Mouse (Mus musculus): ENCODE results near the gene Gpr183. TPM values are rescaled to one million over a fixed set of nuclear protein-coding genes. Genes with fewer than 3 reads are reported as not detected.

Gene Gpr183
- 1.1 and 1.3 TPM in 2 replicates for polyA plus RNA-seq (2015; fragmentation: Nextera tagmentation; extraction: Ambion mirVana)

GRCm38 (mm10) chr14:121964990-121965389, at the start of gene Gpr183:
Gene Gpr183, minus strand, starts transcription at chr14:121965195.
- Histone ChIP-seq H3K27ac (ENCODE audit: low read length) (no peak within 1 kb of the TSS), H3K4me3 (replicated peaks; ENCODE audit: low read length) (no peak within 1 kb of the TSS), H3K36me3 (ENCODE audit: control insufficient read depth, insufficient read depth) (no peaks in the 10 kb centered on the region), H3K4me2 (ENCODE audit: low read length) (no peak within 1 kb of the TSS), H3K9me3 (ENCODE audit: control insufficient read depth, low read length) (no peaks in the 10 kb centered on the region), H3K9ac (replicated peaks; ENCODE audit: low read depth, low read length) (no peak within 1 kb of the TSS), H3K4me1 (replicated peaks; ENCODE audit: control insufficient read depth, insufficient read depth, low read length) (peaks cover 6% of the 10 kb centered on the region), H3K27me3 (replicated peaks; ENCODE audit: control insufficient read depth, insufficient read depth, low read length) (no peaks in the 10 kb centered on the region)
- 62% methylated on average over 6 of the region's 6 CpGs for WGBS
- ATAC-seq = no peak

GRCm38 (mm10) chr14:122013417-122013951, 48.5 kb upstream of the Gpr183 start:
- Histone ChIP-seq H3K9ac (replicated peaks; ENCODE audit: low read depth, low read length) (no peak overlapping the region), H3K36me3 (ENCODE audit: control insufficient read depth, insufficient read depth) (peaks cover 2% of the 10 kb centered on the region; the same call in 1 of the 2 replicates), H3K9me3 (ENCODE audit: control insufficient read depth, low read length) (no peaks in the 10 kb centered on the region), H3K4me2 (ENCODE audit: low read length) (no peak overlapping the region), H3K27me3 (replicated peaks; ENCODE audit: control insufficient read depth, insufficient read depth, low read length) (no peaks in the 10 kb centered on the region), H3K27ac (ENCODE audit: low read length) (no peak overlapping the region), H3K4me1 (replicated peaks; ENCODE audit: control insufficient read depth, insufficient read depth, low read length) (no peaks in the 10 kb centered on the region), H3K4me3 (replicated peaks; ENCODE audit: low read length) (no peak overlapping the region)
- no peak for ATAC-seq
- 87% methylated on average over 14 of the region's 14 CpGs for WGBS

- H3K36me3 ChIP-seq (ENCODE audit: control insufficient read depth, insufficient read depth) = peaks cover 2% of the 10 kb centered on the region; the same call in 1 of the 2 replicates
- no peaks in the 10 kb centered on the region for H3K4me1 ChIP-seq (replicated peaks; ENCODE audit: control insufficient read depth, insufficient read depth, low read length)
- no peak overlapping the region for H3K27ac ChIP-seq (ENCODE audit: low read length)
- no peak overlapping the region for H3K4me2 ChIP-seq (ENCODE audit: low read length)
- no peaks in the 10 kb centered on the region for H3K9me3 ChIP-seq (ENCODE audit: control insufficient read depth, low read length)
- no peaks in the 10 kb centered on the region for H3K27me3 ChIP-seq (replicated peaks; ENCODE audit: control insufficient read depth, insufficient read depth, low read length)
- ATAC-seq = no peak
- H3K4me3 ChIP-seq (replicated peaks; ENCODE audit: low read length) = no peak overlapping the region
- 86% methylated on average over 13 of the region's 13 CpGs for WGBS
- no peak overlapping the region for H3K9ac ChIP-seq (replicated peaks; ENCODE audit: low read depth, low read length)
These were observed 47.8 kb upstream of the Gpr183 start for GRCm38 (mm10) chr14:122012814-122013213.

DNA sequence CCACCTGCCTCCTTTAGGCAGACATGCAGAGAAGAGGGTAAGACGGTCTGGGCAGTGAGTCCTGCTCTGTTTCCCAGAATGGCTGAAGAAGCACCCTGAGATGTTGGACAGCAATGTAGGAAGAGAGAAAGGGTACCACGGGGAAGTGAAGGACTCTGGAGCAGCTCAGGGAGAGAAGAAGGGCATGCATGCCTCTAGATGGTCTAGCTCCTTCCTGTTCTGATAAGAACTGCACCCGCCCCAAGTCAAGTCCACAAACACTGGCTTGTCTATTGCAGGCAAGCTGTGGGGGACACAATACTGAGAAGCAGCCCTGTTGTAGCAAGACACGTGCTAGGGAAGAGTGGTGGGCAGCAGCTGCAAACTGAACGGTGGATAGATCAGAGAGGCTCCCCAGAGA, 47.2 kb upstream of the Gpr183 start:
- Histone ChIP-seq H3K4me2 (ENCODE audit: low read length) (no peak overlapping the region), H3K9ac (replicated peaks; ENCODE audit: low read depth, low read length) (no peak overlapping the region), H3K4me3 (replicated peaks; ENCODE audit: low read length) (no peak overlapping the region), H3K27ac (ENCODE audit: low read length) (no peak overlapping the region), H3K4me1 (replicated peaks; ENCODE audit: control insufficient read depth, insufficient read depth, low read length) (no peaks in the 10 kb centered on the region), H3K27me3 (replicated peaks; ENCODE audit: control insufficient read depth, insufficient read depth, low read length) (no peaks in the 10 kb centered on the region), H3K36me3 (ENCODE audit: control insufficient read depth, insufficient read depth) (peaks cover 2% of the 10 kb centered on the region; the same call in 1 of the 2 replicates), H3K9me3 (ENCODE audit: control insufficient read depth, low read length) (no peaks in the 10 kb centered on the region)
- ATAC-seq = no peak
- 92% methylated on average over 5 of the region's 5 CpGs for WGBS

DNA sequence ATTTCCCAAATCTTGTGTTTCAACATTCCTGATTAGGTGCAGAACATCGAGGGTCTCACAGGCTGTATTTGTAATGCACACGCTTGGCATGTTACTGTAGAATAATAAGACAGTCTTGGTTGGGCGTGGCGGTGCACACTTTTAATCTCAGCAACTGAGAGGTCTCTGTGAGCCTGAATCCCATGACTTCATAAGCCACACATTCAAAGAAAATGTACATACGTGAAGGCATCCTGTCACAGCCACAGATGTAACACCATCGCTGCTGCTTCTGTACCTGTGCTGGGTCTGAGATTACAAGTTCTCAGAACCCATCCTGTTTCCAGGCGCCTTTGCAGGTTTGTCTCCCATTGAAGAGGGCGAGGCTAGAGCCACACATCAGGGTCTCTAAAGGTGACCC, 46.8 kb upstream of the Gpr183 start:
- 95% methylated on average over 8 of the region's 8 CpGs for WGBS
- Histone ChIP-seq H3K27me3 (replicated peaks; ENCODE audit: control insufficient read depth, insufficient read depth, low read length) (no peaks in the 10 kb centered on the region), H3K9ac (replicated peaks; ENCODE audit: low read depth, low read length) (no peak overlapping the region), H3K4me2 (ENCODE audit: low read length) (no peak overlapping the region), H3K4me1 (replicated peaks; ENCODE audit: control insufficient read depth, insufficient read depth, low read length) (no peaks in the 10 kb centered on the region), H3K27ac (ENCODE audit: low read length) (no peak overlapping the region), H3K4me3 (replicated peaks; ENCODE audit: low read length) (no peak overlapping the region), H3K9me3 (ENCODE audit: control insufficient read depth, low read length) (no peaks in the 10 kb centered on the region), H3K36me3 (ENCODE audit: control insufficient read depth, insufficient read depth) (peaks cover 2% of the 10 kb centered on the region; the same call in 1 of the 2 replicates)
- ATAC-seq = no peak

DNA sequence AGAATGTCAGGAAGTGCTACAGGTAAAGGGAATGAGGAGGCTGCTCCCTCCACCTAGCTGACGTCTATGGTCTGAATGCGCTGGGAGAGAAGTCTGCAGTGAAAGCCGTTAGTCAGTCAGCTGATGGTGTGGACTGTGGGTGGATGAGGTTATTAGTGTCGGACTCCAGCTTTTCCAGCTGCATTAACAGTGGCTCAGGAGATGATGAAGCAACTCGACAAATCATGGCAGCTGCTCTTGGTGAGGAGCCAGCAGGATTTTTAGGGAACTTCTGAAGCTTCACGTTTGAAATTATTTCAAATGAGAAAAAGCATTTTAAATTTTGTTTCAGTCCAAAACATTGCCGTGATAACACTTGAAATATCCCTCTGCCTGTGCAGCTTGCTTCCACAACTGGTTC, 45.3 kb upstream of the Gpr183 start:
- no peaks in the 10 kb centered on the region for H3K9me3 ChIP-seq (ENCODE audit: control insufficient read depth, low read length)
- H3K4me1 ChIP-seq (replicated peaks; ENCODE audit: control insufficient read depth, insufficient read depth, low read length) = no peaks in the 10 kb centered on the region
- no peaks in the 10 kb centered on the region for H3K27me3 ChIP-seq (replicated peaks; ENCODE audit: control insufficient read depth, insufficient read depth, low read length)
- H3K27ac ChIP-seq (ENCODE audit: low read length) = no peak overlapping the region
- WGBS = 79% methylated on average over 7 of the region's 7 CpGs
- H3K36me3 ChIP-seq (ENCODE audit: control insufficient read depth, insufficient read depth) = peaks cover 2% of the 10 kb centered on the region; the same call in 1 of the 2 replicates
- no peak for ATAC-seq
- H3K4me3 ChIP-seq (replicated peaks; ENCODE audit: low read length) = no peak overlapping the region
- H3K9ac ChIP-seq (replicated peaks; ENCODE audit: low read depth, low read length) = no peak overlapping the region
- no peak overlapping the region for H3K4me2 ChIP-seq (ENCODE audit: low read length)

- Histone ChIP-seq H3K36me3 (ENCODE audit: control insufficient read depth, insufficient read depth) (peaks cover 2% of the 10 kb centered on the region; the same call in 1 of the 2 replicates), H3K9me3 (ENCODE audit: control insufficient read depth, low read length) (no peaks in the 10 kb centered on the region), H3K9ac (replicated peaks; ENCODE audit: low read depth, low read length) (no peak overlapping the region), H3K27ac (ENCODE audit: low read length) (no peak overlapping the region), H3K4me2 (ENCODE audit: low read length) (no peak overlapping the region), H3K4me1 (replicated peaks; ENCODE audit: control insufficient read depth, insufficient read depth, low read length) (no peaks in the 10 kb centered on the region), H3K27me3 (replicated peaks; ENCODE audit: control insufficient read depth, insufficient read depth, low read length) (no peaks in the 10 kb centered on the region), H3K4me3 (replicated peaks; ENCODE audit: low read length) (no peak overlapping the region)
- WGBS = 92% methylated on average over 13 of the region's 13 CpGs
- ATAC-seq = no peak
These were observed 44.5 kb upstream of the Gpr183 start for GRCm38 (mm10) chr14:122009502-122009901.

DNA sequence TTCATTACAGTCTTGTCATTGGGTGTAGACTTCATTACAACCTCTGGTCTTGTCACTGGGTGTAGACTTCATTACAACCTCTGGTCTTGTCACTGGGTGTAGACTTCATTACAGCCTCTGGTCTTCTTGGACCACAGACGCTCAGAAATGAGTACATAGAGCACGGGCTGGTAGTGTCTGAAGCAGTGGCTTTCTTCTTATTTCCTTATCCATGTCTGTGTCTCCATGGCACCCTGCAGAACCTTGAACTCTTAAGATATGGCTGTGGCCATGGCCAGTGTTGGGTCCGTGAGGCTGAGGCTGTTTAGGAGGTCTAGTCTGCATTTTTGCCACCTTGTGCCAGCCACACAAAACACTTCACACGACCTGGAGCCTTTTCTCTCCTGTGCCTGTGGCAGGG, 43.3 kb upstream of the Gpr183 start:
- Histone ChIP-seq H3K27ac (ENCODE audit: low read length) (no peak overlapping the region), H3K4me1 (replicated peaks; ENCODE audit: control insufficient read depth, insufficient read depth, low read length) (no peaks in the 10 kb centered on the region), H3K27me3 (replicated peaks; ENCODE audit: control insufficient read depth, insufficient read depth, low read length) (no peaks in the 10 kb centered on the region), H3K9ac (replicated peaks; ENCODE audit: low read depth, low read length) (no peak overlapping the region), H3K9me3 (ENCODE audit: control insufficient read depth, low read length) (no peaks in the 10 kb centered on the region), H3K4me2 (ENCODE audit: low read length) (no peak overlapping the region), H3K36me3 (ENCODE audit: control insufficient read depth, insufficient read depth) (peaks cover 2% of the 10 kb centered on the region; the same call in 1 of the 2 replicates), H3K4me3 (replicated peaks; ENCODE audit: low read length) (no peak overlapping the region)
- 91% methylated on average over 4 of the region's 4 CpGs for WGBS
- ATAC-seq = no peak

DNA sequence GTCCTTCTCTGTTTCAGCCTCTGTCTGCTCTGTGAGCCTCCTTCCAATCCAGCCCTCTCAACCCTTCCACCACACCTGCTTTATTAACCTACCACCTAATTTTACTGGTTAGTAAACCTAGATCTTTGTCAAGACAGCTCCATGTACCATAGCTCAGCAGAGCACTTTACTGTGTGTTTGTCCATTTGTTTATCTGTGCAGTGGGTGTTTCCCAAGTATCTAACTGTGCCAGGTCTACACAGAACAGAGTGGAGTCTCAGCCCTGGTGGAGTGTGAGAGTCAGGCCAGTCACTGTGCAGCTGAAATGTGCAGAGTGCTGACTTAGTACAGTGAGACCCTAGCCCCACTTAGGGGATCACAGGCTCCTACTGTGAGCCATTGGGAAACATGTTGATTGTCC, 38.8 kb upstream of the Gpr183 start:
- H3K27ac ChIP-seq (ENCODE audit: low read length) = no peak overlapping the region
- no peak overlapping the region for H3K4me2 ChIP-seq (ENCODE audit: low read length)
- no peak overlapping the region for H3K9ac ChIP-seq (replicated peaks; ENCODE audit: low read depth, low read length)
- no peaks in the 10 kb centered on the region for H3K27me3 ChIP-seq (replicated peaks; ENCODE audit: control insufficient read depth, insufficient read depth, low read length)
- H3K4me1 ChIP-seq (replicated peaks; ENCODE audit: control insufficient read depth, insufficient read depth, low read length) = no peaks in the 10 kb centered on the region
- H3K4me3 ChIP-seq (replicated peaks; ENCODE audit: low read length) = no peak overlapping the region
- no peaks in the 10 kb centered on the region for H3K36me3 ChIP-seq (ENCODE audit: control insufficient read depth, insufficient read depth)
- no peak for ATAC-seq
- no peaks in the 10 kb centered on the region for H3K9me3 ChIP-seq (ENCODE audit: control insufficient read depth, low read length)

DNA sequence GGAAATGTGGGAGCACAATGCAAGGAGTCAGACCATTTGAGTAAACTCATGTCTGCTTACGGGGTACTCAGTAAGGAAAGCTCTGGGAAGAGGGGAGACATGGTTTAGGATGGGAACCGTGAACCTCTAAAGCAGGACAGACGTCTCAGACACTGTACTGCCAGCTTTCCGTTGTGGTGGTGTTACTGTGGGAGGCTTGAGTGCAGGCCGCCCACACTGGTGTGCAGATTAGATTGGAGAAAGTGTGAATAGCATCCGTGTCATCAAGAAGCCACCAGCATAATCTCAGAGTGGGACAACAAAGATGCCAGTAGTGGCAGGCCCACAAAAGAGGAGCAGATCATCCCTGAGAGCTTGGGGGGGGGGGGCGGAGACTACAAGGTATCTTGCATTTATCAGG, 37.2 kb upstream of the Gpr183 start:
- ATAC-seq = no peak
- Histone ChIP-seq H3K36me3 (ENCODE audit: control insufficient read depth, insufficient read depth) (no peaks in the 10 kb centered on the region), H3K9ac (replicated peaks; ENCODE audit: low read depth, low read length) (no peak overlapping the region), H3K9me3 (ENCODE audit: control insufficient read depth, low read length) (no peaks in the 10 kb centered on the region), H3K4me3 (replicated peaks; ENCODE audit: low read length) (no peak overlapping the region), H3K27me3 (replicated peaks; ENCODE audit: control insufficient read depth, insufficient read depth, low read length) (no peaks in the 10 kb centered on the region), H3K27ac (ENCODE audit: low read length) (no peak overlapping the region), H3K4me2 (ENCODE audit: low read length) (no peak overlapping the region), H3K4me1 (replicated peaks; ENCODE audit: control insufficient read depth, insufficient read depth, low read length) (no peaks in the 10 kb centered on the region)
- WGBS = 88% methylated on average over 7 of the region's 7 CpGs

All from forebrain, embryonic 16.5 days (tissue).